Mouse (Mus musculus) brain, embryonic 18.5 days (tissue): ENCODE results near the gene Sdhb.

Experiments
- DNase-seq: peaks from one replicate; pipeline ENCODE4 v3.0.0-alpha.2; 2012; ENCODE audit warnings: low read depth, low spot score

Sdhb gene

DNA sequence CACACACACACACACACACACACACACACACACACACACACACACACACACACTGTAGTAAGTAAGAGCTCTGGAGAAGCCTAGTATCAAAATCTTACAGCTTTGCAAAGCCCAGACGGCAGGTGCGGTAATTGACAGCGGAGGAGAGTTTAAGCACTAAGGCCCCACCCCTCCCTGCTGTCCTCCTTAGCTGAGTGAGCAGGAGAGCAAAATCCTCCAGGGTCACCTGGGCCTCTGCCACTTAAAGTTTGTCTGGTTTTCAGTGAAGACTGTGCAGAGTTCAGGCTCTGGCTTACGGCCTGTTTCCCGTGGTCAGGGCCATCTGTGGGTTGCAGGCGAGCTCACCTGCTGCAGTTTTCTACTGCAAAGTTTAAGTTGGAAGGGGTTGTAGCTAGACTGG lies 12.5 kb upstream of the Sdhb start:
- no peak for DNase-seq

DNA sequence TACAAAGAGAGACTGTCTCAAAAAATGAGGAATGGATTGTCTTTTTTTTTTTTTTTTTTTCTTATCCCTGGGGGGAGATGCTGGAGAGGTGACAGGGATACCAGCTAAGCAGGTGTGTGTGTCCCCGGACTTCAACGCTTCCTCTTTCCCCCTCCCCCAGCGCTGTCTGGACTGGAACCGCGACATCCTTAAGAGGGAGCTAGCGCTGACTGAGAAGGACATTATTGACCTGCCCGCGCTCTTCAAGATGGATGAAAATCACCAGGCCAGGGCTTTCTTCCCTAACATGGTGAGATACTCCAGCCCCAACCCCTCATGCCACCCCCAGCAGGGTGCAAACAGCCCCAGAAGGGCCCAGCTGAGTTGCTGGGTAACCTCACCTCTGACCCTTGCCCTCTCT lies 12.0 kb upstream of the Sdhb start:
- DNase-seq: no peak

DNA sequence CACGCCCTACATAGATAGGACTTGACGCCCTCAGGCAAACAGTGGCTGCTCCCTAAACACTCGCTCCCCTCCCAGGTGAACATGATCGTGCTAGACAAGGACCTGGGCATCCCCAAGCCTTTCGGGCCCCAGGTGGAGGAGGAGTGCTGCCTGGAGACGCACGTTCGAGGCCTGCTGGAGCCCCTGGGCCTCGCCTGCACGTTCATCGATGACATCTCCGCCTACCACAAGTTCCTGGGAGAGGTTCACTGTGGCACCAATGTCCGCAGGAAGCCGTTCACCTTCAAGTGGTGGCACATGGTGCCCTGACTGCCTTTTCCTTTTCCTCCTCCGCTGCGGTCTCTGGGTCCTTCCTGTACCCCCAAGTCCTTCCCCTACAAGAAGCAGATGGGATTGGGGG lies 11.4 kb upstream of the Sdhb start:
- no peak for DNase-seq

- DNase-seq: no peak
These were observed 10.4 kb upstream of the Sdhb start for GRCm38 (mm10) chr4:140950574-140950973.

DNA sequence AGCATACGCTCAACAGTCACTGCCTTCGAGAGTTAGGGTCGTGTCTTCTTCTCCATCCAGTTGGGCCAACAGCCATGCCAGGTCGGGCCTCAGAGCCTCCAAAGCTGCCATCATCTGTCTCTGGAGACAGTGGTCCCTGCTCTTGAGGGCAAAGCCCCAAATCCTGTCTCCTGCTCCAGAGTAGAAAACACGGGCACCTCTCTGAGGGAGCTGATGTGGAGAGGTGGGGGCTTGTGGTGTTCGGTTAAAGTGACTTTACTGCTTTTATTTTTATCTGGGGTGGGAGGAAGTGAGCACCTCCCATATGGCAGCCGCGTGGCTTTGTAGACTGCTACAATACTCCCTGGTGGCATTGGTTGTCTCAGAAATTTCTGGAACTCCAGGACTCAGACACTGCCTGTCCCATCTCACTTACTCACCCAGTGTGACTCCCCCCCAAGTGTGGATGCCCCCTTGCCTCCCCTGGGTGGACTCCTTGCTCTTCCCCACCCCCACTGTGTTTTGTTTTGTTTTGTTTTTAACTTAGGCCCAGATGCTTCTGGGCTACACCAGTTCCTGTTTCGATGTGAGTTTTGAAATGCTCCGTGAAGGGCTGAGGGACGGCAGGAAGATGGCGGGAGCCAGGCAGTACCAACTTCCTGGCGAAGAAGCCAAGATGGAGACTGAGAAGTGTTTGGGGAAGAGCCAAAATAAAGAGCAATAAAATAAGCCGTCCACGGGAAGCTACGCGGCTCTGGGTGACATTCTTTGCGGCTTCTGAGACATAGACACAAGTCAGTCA lies 9.0 kb upstream of the Sdhb start:
- no peak for DNase-seq

GRCm38 (mm10) chr4:140957131-140957702 lies 3.8 kb upstream of the Sdhb start:
- DNase-seq: no peak

GRCm38 (mm10) chr4:140957725-140958124 lies 3.3 kb upstream of the Sdhb start:
- no peak for DNase-seq

GRCm38 (mm10) chr4:140958319-140958718 lies 2.7 kb upstream of the Sdhb start:
- no peak for DNase-seq

DNA sequence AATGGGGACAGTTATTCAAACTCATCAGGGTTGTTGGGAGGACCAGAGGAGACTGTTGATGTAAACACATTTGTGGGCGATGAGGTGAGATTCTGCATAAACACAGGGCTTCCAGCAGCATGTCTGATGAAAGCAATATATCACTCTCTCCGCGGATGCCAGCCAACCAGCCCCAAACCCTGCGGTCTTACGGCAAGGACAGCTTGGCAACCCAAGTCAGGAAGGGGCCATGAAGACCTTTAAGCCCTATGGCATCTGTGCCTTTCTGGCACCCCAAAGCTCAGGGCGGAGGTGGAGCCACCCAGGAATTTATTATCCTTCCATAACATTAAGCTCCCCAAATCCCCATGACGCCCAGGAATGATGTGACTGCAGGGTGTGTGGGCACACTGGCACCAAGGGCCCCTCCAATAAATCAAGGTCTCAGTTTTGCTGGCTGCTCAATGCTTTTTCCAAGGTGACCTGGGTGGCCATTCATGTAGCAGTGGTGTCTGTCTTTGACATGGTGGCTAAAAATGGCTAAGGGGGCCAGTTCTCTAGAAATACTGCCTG lies 1.8 kb upstream of the Sdhb start:
- DNase-seq: no peak

DNA sequence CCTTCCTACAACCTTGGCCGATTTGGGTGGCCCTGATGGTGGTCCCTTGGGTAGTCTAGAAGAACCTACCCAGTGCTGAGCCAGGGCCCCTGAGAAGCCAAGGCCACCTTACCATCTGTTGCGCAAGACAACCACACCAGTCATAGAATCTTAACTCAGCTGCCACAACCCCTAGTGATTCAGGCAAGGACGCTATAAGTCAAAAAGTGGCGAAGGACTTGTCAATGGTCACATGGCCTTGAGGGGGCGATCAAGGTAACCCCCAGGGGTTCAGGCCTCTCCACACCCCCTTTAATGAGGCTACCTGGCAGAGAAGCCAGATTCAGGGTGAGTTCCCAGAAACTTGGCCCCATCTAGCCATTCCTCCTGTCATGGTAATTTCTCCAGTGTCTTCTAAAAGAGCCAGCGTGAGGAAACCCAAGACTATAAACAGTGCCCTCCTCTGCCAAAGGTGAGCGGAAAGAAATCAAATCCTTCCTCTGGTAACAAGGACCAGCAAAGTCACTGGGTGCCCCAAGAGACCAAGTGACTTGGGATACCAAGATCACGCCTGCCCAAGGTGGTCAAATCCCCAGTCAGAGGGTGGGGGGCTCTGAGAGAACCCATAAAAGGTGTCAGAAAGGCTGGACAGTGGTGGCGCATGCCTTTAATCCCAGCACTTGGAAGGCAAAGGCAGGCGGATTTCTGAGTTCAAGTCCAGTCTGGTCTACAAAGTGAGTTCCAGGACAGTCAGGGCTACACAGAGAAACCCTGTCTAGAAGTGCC lies 1.1 kb upstream of the Sdhb start:
- no peak for DNase-seq

- no peak for DNase-seq
These were observed 634 bp downstream of the Sdhb start for GRCm38 (mm10) chr4:140961467-140962206.

DNA sequence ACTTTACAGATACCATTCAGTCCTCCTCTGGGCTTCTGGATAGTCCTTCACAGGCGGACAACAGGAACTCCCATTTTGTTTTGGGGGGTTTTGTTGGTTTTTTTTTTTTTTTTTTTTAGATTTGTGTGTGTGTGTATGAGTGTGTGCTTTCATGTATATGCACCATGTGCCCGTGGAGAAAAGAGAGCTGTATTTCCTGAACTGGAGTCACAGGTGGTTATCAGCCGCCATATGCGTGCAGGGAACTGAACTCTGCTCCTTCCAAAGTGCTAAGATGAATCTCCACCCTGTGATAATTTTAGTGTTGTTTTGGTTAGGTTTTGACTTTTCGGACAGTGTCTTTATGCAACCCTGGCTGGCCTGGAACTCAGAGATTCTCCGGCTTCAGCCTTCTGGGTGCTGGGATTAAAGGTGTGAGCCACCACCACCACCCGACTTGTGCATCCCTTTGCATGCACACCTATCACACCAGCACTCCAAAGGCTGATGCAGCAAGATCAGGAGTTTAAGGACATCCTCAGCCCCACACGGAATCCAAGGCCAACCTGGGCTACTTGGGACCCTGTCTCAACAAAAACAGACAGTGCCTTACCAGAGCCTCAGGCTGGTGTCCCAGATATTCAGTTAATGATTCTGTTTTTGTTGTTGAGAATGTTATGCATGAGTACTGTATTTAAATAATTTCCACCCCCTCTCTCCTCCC lies 1.4 kb downstream of the Sdhb start:
- no peak for DNase-seq

DNA sequence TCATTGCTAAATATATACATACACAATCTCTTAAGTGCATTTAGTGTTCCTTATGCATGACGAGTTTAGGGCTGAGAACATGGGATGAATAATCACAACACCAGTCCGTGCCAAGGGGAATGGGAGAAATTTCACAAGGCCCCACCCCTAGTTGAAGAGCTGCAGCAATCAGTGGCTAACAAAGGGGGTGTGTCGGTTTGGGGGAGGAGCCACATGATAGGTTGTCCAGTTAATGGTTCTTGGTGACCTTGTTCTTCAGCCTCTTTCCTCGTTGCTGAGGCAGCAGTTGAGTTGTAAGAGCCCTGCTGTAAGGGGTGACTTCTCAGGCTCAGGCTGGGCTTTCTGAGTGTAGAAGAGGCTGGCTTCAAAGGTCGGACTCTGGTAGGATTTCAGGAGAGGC lies 1.9 kb downstream of the Sdhb start:
- DNase-seq: no peak

- no peak for DNase-seq
These were observed 3.1 kb downstream of the Sdhb start for GRCm38 (mm10) chr4:140963941-140964597.

GRCm38 (mm10) chr4:140964620-140965019 lies 3.6 kb downstream of the Sdhb start:
- no peak for DNase-seq

GRCm38 (mm10) chr4:140967386-140968159 lies 6.6 kb downstream of the Sdhb start:
- DNase-seq: no peak

GRCm38 (mm10) chr4:140971691-140972090 lies 10.7 kb downstream of the Sdhb start:
- no peak for DNase-seq

DNA sequence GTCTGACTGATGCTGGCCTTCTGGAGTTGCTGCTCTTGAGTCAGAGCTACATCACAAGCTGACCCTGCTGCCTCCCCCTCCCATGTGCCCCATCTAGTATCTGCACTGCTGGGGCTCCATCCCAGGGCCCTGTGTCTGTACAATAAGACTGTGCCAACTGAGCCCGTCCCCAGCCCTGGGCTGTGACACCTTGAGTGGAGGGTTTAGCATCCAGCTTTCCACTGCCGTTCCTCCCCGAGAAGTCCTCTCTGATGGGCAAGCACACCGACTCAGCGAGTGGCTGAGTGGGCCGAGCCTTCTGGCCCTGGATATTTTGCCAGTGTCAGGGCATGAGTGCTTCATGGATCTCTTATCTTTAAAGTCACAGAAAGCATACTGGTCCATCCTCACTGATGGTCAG lies 13.4 kb downstream of the Sdhb start:
- DNase-seq: no peak

DNA sequence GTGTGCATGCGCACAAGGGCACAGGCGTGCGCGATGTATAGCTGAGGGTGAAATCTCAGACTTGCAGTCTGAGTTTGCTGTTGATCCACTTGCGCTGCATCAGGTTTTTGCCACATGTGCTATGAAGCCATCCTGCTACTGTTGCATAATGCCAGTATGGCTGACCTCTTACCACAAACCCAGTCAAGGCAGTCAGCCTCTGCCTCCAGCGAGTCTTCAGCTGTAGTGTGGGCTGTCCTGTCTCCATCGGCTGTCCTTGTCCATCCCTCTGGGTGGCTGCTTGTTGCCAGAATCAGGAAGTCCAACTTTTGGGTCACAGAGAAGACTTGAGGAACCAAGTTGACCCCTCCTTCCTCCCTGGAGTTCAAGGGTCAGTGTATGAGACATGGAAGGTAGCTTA lies 14.4 kb downstream of the Sdhb start:
- DNase-seq: no peak

GRCm38 (mm10) chr4:140977278-140977677 lies 16.3 kb downstream of the Sdhb start:
- no peak for DNase-seq
